Mouse (Mus musculus): Measurements from ENCODE around the gene Adamts14. TPM values are rescaled to one million over a fixed set of nuclear protein-coding genes. Genes with fewer than 3 reads are reported as not detected.

Adamts14 gene
- polyA plus RNA-seq, 2 experiments = 0.13 to 0.21 TPM

- Histone ChIP-seq H3K4me1 (replicated peaks; ENCODE audit: control insufficient read depth in 2 of 2, insufficient read depth in 2 of 2, low read length in 1 of 2) (0 out of 4 replicates have a peak, but pooled peaks cover 0 to 7% of the 10 kb centered on the region in 2 experiments), H3K9ac (replicated peaks) (no peak overlapping the region), H3K4me3 (ENCODE audit: insufficient read depth in 1 of 2, low read depth in 2 of 2, low read length in 2 of 2) (no peak overlapping the region), H3K4me2 (ENCODE audit: low read depth) (no peak overlapping the region), H3K9me3 (ENCODE audit: control insufficient read depth, low read length) (no peaks in the 10 kb centered on the region), H3K27ac (no peak overlapping the region), H3K36me3 (replicated peaks; ENCODE audit: control insufficient read depth, insufficient read depth, low read depth) (no peaks in the 10 kb centered on the region), H3K27me3 (ENCODE audit: control insufficient read depth, insufficient read depth, low read length) (peaks cover 20% of the 10 kb centered on the region)
- TF ChIP-seq EP300 (IDR thresholded peaks at IDR 0.05; ENCODE audit: low read depth) (no peak), CTCF (IDR thresholded peaks at IDR 0.05; ENCODE audit: low read depth) (no peak)
- ATAC-seq (ENCODE audit: insufficient read depth) = no peak
- WGBS (ENCODE audit: insufficient replicate concordance) = 70% methylated on average over 6 of the region's 6 CpGs
- DNase-seq (ENCODE audit: low read depth in 3 of 3, low spot score in 3 of 3) = no peak
These were observed 3.8 kb upstream of the Adamts14 start for GRCm38 (mm10) chr10:61277051-61277450.

GRCm38 (mm10) chr10:61275669-61276110 lies 2.5 kb upstream of the Adamts14 start:
- Histone ChIP-seq H3K36me3 (replicated peaks; ENCODE audit: control insufficient read depth, insufficient read depth, low read depth) (no peaks in the 10 kb centered on the region), H3K4me2 (ENCODE audit: low read depth) (no peak overlapping the region), H3K9ac (replicated peaks) (no peak overlapping the region), H3K4me1 (replicated peaks; ENCODE audit: control insufficient read depth in 2 of 2, insufficient read depth in 2 of 2, low read length in 1 of 2) (0 out of 4 replicates have a peak, but pooled peaks cover 0 to 7% of the 10 kb centered on the region in 2 experiments), H3K4me3 (ENCODE audit: insufficient read depth in 1 of 2, low read depth in 2 of 2, low read length in 2 of 2) (no peak overlapping the region), H3K27me3 (ENCODE audit: control insufficient read depth, insufficient read depth, low read length) (peaks cover 20% of the 10 kb centered on the region), H3K9me3 (ENCODE audit: control insufficient read depth, low read length) (no peaks in the 10 kb centered on the region), H3K27ac (no peak overlapping the region)
- ATAC-seq (ENCODE audit: insufficient read depth) (no peak), DNase-seq (ENCODE audit: low read depth in 3 of 3, low spot score in 3 of 3) (peak in 2 of 3 experiments; percentile 4 to 14)
- WGBS (ENCODE audit: insufficient replicate concordance) = 0% methylated on average over 5 of the region's 5 CpGs
- TF ChIP-seq CTCF (IDR thresholded peaks at IDR 0.05; ENCODE audit: low read depth) = peak; percentile 76
- TF ChIP-seq EP300 (IDR thresholded peaks at IDR 0.05; ENCODE audit: low read depth) = no peak

GRCm38 (mm10) chr10:61274532-61274931 lies 1.3 kb upstream of the Adamts14 start:
- H3K36me3 ChIP-seq (replicated peaks; ENCODE audit: control insufficient read depth, insufficient read depth, low read depth) = no peaks in the 10 kb centered on the region
- ATAC-seq (ENCODE audit: insufficient read depth) (no peak), DNase-seq (ENCODE audit: low read depth in 3 of 3, low spot score in 3 of 3) (no peak)
- 0 out of 4 replicates have a peak, but pooled peaks cover 0 to 7% of the 10 kb centered on the region in 2 experiments for H3K4me1 ChIP-seq (replicated peaks; ENCODE audit: control insufficient read depth in 2 of 2, insufficient read depth in 2 of 2, low read length in 1 of 2)
- 29% methylated on average over 2 of the region's 2 CpGs for WGBS (ENCODE audit: insufficient replicate concordance)
- TF ChIP-seq CTCF (IDR thresholded peaks at IDR 0.05; ENCODE audit: low read depth) (no peak), EP300 (IDR thresholded peaks at IDR 0.05; ENCODE audit: low read depth) (no peak)
- H3K27me3 ChIP-seq (ENCODE audit: control insufficient read depth, insufficient read depth, low read length) = peaks cover 20% of the 10 kb centered on the region
- H3K9ac ChIP-seq (replicated peaks) = no peak overlapping the region
- no peaks in the 10 kb centered on the region for H3K9me3 ChIP-seq (ENCODE audit: control insufficient read depth, low read length)
- H3K27ac ChIP-seq = no peak overlapping the region
- H3K4me3 ChIP-seq (ENCODE audit: insufficient read depth in 1 of 2, low read depth in 2 of 2, low read length in 2 of 2) = no peak overlapping the region
- no peak overlapping the region for H3K4me2 ChIP-seq (ENCODE audit: low read depth)

- Histone ChIP-seq H3K9ac (replicated peaks) (no peak overlapping the region), H3K27me3 (ENCODE audit: control insufficient read depth, insufficient read depth, low read length) (peaks cover 20% of the 10 kb centered on the region), H3K9me3 (ENCODE audit: control insufficient read depth, low read length) (no peaks in the 10 kb centered on the region), H3K27ac (no peak overlapping the region), H3K4me2 (ENCODE audit: low read depth) (no peak overlapping the region; the same call in 1 of the 2 replicates), H3K4me3 (ENCODE audit: insufficient read depth in 1 of 2, low read depth in 2 of 2, low read length in 2 of 2) (no peak overlapping the region; a peak in 2 of 4 replicates), H3K4me1 (replicated peaks; ENCODE audit: control insufficient read depth in 2 of 2, insufficient read depth in 2 of 2, low read length in 1 of 2) (0 out of 4 replicates have a peak, but pooled peaks cover 0 to 7% of the 10 kb centered on the region in 2 experiments), H3K36me3 (replicated peaks; ENCODE audit: control insufficient read depth, insufficient read depth, low read depth) (no peaks in the 10 kb centered on the region)
- ATAC-seq (ENCODE audit: insufficient read depth) = no peak
- no peak for DNase-seq (ENCODE audit: low read depth in 3 of 3, low spot score in 3 of 3)
- no peak for TF ChIP-seq CTCF (IDR thresholded peaks at IDR 0.05; ENCODE audit: low read depth)
- WGBS (ENCODE audit: insufficient replicate concordance) = 29% methylated on average over 7 of the region's 7 CpGs
These were observed 592 bp upstream of the Adamts14 start for GRCm38 (mm10) chr10:61273844-61274215.

GRCm38 (mm10) chr10:61272631-61273030 lies 607 bp downstream of the Adamts14 start:
- H3K27ac ChIP-seq = no peak overlapping the region
- ATAC-seq (ENCODE audit: insufficient read depth) = no peak
- WGBS (ENCODE audit: insufficient replicate concordance) = 42% methylated on average over 5 of the region's 5 CpGs
- no peaks in the 10 kb centered on the region for H3K9me3 ChIP-seq (ENCODE audit: control insufficient read depth, low read length)
- H3K9ac ChIP-seq (replicated peaks) = no peak overlapping the region
- peak overlapping the region; percentile 56 for H3K4me2 ChIP-seq (ENCODE audit: low read depth)
- H3K4me3 ChIP-seq (ENCODE audit: insufficient read depth in 1 of 2, low read depth in 2 of 2, low read length in 2 of 2) = peak overlapping the region in 1 of 2 experiments; percentile 45; a peak in 3 of 4 replicates
- peaks cover 20% of the 10 kb centered on the region for H3K27me3 ChIP-seq (ENCODE audit: control insufficient read depth, insufficient read depth, low read length)
- no peak for DNase-seq (ENCODE audit: low read depth in 3 of 3, low spot score in 3 of 3)
- H3K36me3 ChIP-seq (replicated peaks; ENCODE audit: control insufficient read depth, insufficient read depth, low read depth) = no peaks in the 10 kb centered on the region
- TF ChIP-seq CTCF (IDR thresholded peaks at IDR 0.05; ENCODE audit: low read depth) = no peak
- no peak for TF ChIP-seq EP300 (IDR thresholded peaks at IDR 0.05; ENCODE audit: low read depth)
- H3K4me1 ChIP-seq (replicated peaks; ENCODE audit: control insufficient read depth in 2 of 2, insufficient read depth in 2 of 2, low read length in 1 of 2) = 0 out of 4 replicates have a peak, but pooled peaks cover 0 to 3% of the 10 kb centered on the region in 2 experiments

Data from liver, embryonic 14.5 days (tissue).